Mouse (Mus musculus): Measurements from ENCODE around the gene AF366264.
"Not testable (repeated sequence)": the region's sequence is repeated elsewhere in the genome, so short reads cannot be mapped to it uniquely, and the experiment has no call there.

The AF366264 gene

DNA sequence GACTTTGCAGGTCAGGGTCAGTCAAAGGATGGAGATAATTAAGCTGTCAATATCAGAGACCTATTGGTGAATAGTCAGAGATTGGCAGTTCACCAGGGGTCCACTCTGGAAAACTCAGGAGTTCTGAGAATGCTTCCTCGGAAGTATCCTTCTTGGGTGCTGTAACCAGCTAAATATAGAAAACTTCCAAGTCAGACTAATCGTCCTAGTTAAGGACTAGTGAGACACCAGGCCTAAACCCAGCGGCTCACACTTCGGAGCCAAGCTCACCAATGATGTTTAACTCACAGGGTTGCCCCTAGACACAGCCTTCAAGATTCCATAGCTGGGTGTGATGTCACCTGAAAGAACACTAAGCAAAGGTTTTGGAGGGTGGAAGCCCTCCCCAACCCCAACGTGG is at the start of gene AF366264:
Gene AF366264, minus strand, starts transcription at position 101 of the 400 bp plus-strand sequence.
- DNase-seq (ENCODE audit: low spot score) = not testable (repeated sequence)

DNA sequence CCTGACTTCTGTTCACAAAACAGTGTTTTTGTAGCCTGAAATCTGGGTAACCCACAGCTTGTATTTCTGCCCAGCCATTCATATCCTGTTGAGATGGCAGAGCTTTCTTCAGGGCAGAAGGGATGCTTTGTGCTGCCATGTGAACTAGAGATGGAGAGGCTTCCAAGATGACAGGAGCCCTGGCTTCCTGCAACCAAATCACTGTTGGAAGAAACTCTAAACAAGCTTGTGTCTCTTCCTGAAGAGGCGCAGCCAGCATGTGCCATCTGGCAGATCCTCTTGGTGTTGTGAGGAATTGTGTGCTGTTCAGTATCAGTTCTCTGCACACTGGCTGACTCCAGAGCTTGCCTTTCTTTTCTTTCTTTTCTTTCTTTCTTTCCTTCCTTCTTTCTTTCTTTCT is 5.1 kb upstream of the AF366264 start:
- not testable (repeated sequence) for DNase-seq (ENCODE audit: low spot score)

DNA sequence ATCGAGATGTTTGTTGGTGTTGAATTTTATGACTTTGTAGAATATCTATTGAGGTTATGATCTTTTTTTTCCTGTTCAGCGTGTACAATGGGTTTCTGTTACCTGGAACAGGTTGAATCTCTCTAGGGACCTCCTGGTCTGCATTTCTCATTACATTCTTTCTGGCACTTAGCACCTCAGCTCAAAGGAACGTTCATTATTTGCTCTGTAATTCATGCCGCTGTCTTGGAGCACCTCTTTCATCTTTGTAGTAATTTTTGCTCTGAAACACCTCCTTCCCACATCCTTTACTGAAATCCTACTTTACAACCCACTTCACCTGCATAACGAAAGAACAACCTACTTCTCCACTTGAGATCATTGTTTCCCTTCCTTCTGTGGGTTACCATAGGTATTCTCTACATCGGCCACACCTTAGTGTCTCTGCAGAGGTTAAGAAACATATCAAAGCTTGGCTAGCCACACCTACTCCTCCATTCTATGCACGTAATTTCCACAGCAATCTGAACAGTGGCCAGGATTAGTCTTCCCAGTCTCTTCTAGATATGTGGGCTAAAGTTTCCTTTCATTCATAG is 9.5 kb downstream of the AF366264 start:
- no peak for DNase-seq (ENCODE audit: low spot score)

DNA sequence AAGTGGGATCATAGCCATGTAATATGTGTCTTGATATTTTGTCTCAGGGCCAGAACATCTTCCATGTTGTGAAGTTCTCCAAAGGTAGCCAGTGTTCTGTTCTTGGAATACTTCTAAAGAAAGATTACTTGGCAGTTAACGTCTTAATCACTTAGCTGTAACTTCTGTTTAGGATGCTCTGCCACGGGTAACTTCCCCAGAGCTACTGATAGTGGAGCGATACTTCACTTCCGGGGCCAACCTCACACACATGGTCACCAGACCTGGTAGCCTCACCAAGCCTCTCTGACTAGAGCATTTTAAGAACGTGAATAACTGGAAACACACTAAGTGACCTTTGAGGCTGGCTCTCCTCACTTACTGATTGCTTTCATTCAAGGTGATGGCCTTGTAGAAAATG is 38.6 kb downstream of the AF366264 start:
- DNase-seq (ENCODE audit: low spot score) = no peak

- no peak for DNase-seq (ENCODE audit: low spot score)
Measured at GRCm38 (mm10) chr8:13797676-13798075, 40.5 kb downstream of the AF366264 start.

GRCm38 (mm10) chr8:13793746-13794101 is 44.5 kb downstream of the AF366264 start:
- no peak for DNase-seq (ENCODE audit: low spot score)

DNA sequence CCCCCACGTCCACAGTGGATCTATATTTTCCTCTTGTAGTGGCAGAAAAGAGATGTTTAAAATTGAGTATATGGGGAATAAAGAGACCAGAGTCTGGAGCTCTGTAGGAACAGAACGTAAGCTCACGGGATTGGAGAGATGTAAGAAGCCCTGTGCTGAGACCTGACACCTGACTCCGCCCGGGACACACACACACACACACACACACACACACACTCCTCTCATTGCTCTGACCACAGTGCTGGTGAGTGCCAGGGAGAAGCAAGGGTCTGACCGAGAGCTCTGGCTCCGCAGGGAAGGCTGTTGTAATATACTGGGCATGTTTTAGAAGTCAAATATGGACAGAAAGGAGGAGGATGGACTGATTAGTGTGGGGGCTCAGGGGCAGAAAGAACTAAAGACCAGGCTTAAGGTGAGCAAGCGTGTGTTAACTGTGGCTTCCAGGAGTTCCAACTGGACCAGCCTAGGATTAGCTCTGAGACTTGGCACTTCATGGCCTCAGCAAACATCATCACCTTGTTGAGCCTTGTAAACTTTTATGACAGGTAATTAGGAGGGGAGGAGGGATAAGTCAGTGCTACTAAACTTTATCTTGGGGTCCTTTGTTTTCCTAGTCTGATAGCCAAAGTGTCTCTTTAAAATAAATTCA is 45.0 kb downstream of the AF366264 start:
- no peak for DNase-seq (ENCODE audit: low spot score)

- no peak for DNase-seq (ENCODE audit: low spot score)
Measured at GRCm38 (mm10) chr8:13789606-13790005, 48.6 kb downstream of the AF366264 start.

DNA sequence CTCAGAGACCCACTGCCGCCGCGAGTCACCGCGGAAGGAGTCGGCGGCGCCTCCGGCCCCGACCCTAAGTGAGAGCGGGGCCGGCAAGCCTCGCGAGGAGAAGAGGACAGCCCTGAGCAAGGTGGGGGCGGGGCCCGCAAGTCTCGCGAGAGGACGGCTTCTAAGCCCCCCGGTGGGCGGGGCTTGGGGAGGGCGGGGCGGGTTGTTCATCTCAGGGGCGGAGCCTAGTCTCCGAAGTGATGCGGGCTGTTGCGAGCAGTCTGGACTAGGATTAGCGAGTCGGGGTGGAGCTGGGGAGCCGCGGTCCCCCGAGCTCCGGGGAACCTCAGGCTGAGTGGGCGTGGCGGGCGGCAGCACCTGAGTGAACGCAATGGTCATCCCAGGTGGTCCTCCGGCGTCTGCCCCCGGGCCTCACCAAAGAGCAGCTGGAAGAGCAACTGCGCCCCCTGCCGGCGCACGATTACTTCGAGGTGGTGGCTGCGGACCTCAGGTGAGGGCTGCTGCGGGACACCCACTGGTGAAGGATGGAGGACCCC is 52.4 kb downstream of the AF366264 start:
- DNase-seq (ENCODE audit: low spot score) = peak; percentile 97

- peak; percentile 90 for DNase-seq (ENCODE audit: low spot score)
Measured at GRCm38 (mm10) chr8:13785250-13785763, 52.9 kb downstream of the AF366264 start, which contains the start of gene Upf3a. TSS of gene Upf3a (plus strand) at chr8:13785615.
